Mouse (Mus musculus): Measurements from ENCODE around the gene Cops2.

The Cops2 gene

GRCm38 (mm10) chr2:125781978-125782718, 76.8 kb downstream of the Cops2 start:
- in situ Hi-C loops (cut with MseI, MboI) = no loop called here

- in situ Hi-C loops (cut with MseI, MboI) = no loop called here
Measured at GRCm38 (mm10) chr2:125781006-125781405, 77.9 kb downstream of the Cops2 start.

Measured in mouse trophoblast stem cell (cell line).